Mouse (Mus musculus): Measurements from ENCODE around the gene Cd177. TPM values are rescaled to one million over a fixed set of nuclear protein-coding genes. Genes with fewer than 3 reads are reported as not detected.
"Not testable (repeated sequence)": the region's sequence is repeated elsewhere in the genome, so short reads cannot be mapped to it uniquely, and the experiment has no call there.

Gene Cd177
- polyA plus RNA-seq, 1 experiment from 2014 or later: not detected

DNA sequence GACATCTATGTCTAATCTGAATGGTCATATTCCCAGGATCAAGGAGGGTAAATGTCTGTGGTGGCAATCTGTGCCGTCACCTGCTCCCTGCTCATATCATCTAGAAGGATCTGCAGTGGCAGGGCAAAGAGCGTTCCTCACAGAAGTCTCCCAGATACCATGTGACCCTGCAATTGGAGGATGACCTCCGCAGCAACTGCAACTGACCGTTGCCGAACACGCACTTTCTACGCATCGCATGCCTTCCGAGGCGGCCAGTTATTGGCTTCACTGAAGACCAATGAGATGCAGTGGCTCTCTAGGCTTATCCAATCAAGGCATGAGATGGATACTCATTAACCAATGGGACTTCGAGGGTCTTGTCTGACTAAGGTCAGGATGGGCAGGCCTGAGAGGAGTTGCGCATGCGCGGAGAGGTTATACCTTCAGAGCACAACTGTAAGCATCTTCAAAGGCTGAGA lies 51.2 kb downstream of the Cd177 start, which contains the start of gene BC049730:
TSS of gene BC049730 (plus strand) at position 411 of the 461 bp plus-strand sequence.
- no peaks in the 10 kb centered on the region for H3K4me1 ChIP-seq (replicated peaks; ENCODE audit: control insufficient read depth, insufficient read depth, low read length)
- no peak within 1 kb of the TSS for H3K4me2 ChIP-seq (replicated peaks; ENCODE audit: low read depth, low read length)
- H3K36me3 ChIP-seq (ENCODE audit: control insufficient read depth, insufficient read depth, low read length): no peaks in the 10 kb centered on the region
- no peaks in the 10 kb centered on the region for H3K27me3 ChIP-seq (ENCODE audit: control insufficient read depth, insufficient read depth, low read length)
- ATAC-seq (ENCODE audit: low FRiP score): no peak
- DNase-seq (ENCODE audit: low spot score): no peak
- 95% methylated on average over 14 of the region's 14 CpGs for WGBS
- no peaks in the 10 kb centered on the region for H3K9me3 ChIP-seq (ENCODE audit: control insufficient read depth, low read length)
- no peak within 1 kb of the TSS for H3K4me3 ChIP-seq (ENCODE audit: low read depth, low read length)
- H3K9ac ChIP-seq (ENCODE audit: low read depth, low read length): no peak within 1 kb of the TSS
- no peak within 1 kb of the TSS for H3K27ac ChIP-seq (ENCODE audit: low read depth, low read length)

DNA sequence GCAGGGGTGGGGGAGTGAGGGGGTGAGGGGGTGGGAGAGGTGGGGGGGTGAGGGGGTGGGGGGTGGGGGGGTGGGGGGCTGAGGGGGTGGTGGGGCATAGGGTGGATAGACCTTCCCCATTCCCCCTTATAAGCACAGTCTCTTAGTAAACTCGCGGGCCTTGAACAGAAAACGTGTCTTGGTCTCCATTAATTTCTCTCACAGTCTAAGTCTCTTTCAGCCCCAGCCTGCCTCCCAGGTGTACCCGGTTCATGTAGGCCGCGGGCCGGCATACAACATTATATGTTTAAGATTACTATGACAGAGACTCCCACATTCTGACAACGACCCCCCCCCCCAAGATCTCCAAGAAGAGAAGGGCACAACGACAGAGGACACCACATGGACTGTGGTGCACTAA lies 57.3 kb downstream of the Cd177 start:
- ATAC-seq (ENCODE audit: low FRiP score); H3K27me3 ChIP-seq (ENCODE audit: control insufficient read depth, insufficient read depth, low read length); H3K4me1 ChIP-seq (replicated peaks; ENCODE audit: control insufficient read depth, insufficient read depth, low read length); H3K36me3 ChIP-seq (ENCODE audit: control insufficient read depth, insufficient read depth, low read length); H3K4me2 ChIP-seq (replicated peaks; ENCODE audit: low read depth, low read length); DNase-seq (ENCODE audit: low spot score); H3K9me3 ChIP-seq (ENCODE audit: control insufficient read depth, low read length); H3K9ac ChIP-seq (ENCODE audit: low read depth, low read length); H3K4me3 ChIP-seq (ENCODE audit: low read depth, low read length); H3K27ac ChIP-seq (ENCODE audit: low read depth, low read length): not testable (repeated sequence)
- 77% methylated on average over 9 of the region's 9 CpGs for WGBS

DNA sequence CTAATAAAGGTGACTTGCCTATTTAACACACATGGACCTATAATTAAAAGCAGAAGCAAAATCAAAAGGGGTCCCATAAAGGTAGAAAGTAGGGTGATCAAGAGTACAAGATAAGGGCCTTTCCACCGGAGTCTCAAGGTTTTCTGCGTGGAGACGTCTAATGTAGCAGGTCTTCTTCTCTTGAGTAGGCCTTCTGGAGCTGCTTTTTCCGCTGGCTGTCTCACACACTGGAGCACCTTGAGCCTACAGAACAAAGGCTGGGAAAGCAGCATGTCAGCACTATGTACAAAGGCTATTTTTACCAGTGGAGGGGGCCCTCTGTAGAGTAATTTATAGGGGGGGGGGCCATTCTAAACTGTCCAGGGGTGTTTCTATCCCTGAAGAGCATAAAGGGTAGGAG lies 62.2 kb downstream of the Cd177 start:
- H3K4me2 ChIP-seq (replicated peaks; ENCODE audit: low read depth, low read length): not testable (repeated sequence)

More for the DNA sequence above, 62.2 kb downstream of the Cd177 start:
- not testable (repeated sequence) for H3K4me1 ChIP-seq (replicated peaks; ENCODE audit: control insufficient read depth, insufficient read depth, low read length); H3K36me3 ChIP-seq (ENCODE audit: control insufficient read depth, insufficient read depth, low read length); H3K27me3 ChIP-seq (ENCODE audit: control insufficient read depth, insufficient read depth, low read length); H3K9ac ChIP-seq (ENCODE audit: low read depth, low read length); ATAC-seq (ENCODE audit: low FRiP score); H3K4me3 ChIP-seq (ENCODE audit: low read depth, low read length); DNase-seq (ENCODE audit: low spot score); H3K9me3 ChIP-seq (ENCODE audit: control insufficient read depth, low read length); H3K27ac ChIP-seq (ENCODE audit: low read depth, low read length)
- WGBS: 95% methylated on average over 4 of the region's 4 CpGs

Other genes starting within 250 kb of the Cd177 start
- 0.59 and 0.90 TPM in 2 replicates for gene AC161166.1, start 247.9 kb downstream of the Cd177 start, polyA plus RNA-seq (2014; fragmentation: Nextera tagmentation; extraction: Ambion mirVana)
- 12.8 and 14.2 TPM in 2 replicates for gene Irgq, start 229.6 kb downstream of the Cd177 start, polyA plus RNA-seq (2014; fragmentation: Nextera tagmentation; extraction: Ambion mirVana)
- 0.28 TPM in 1 of 2 replicates, not detected in the other for gene Pinlyp, start 214.2 kb downstream of the Cd177 start, polyA plus RNA-seq (2014; fragmentation: Nextera tagmentation; extraction: Ambion mirVana)
- gene Xrcc1, start 214.0 kb downstream of the Cd177 start, polyA plus RNA-seq (2014; fragmentation: Nextera tagmentation; extraction: Ambion mirVana): 78.0 and 94.5 TPM in 2 replicates
- 19.8 and 20.6 TPM in 2 replicates for gene Ethe1, start 172.8 kb downstream of the Cd177 start, polyA plus RNA-seq (2014; fragmentation: Nextera tagmentation; extraction: Ambion mirVana)
- gene Zfp575, start 172.7 kb downstream of the Cd177 start, polyA plus RNA-seq (2014; fragmentation: Nextera tagmentation; extraction: Ambion mirVana): 0.93 and 1.2 TPM in 2 replicates
- gene Phldb3, start 149.5 kb downstream of the Cd177 start, polyA plus RNA-seq (2014; fragmentation: Nextera tagmentation; extraction: Ambion mirVana): 0.09 TPM in 1 of 2 replicates, not detected in the other
- gene Lypd3, start 123.8 kb downstream of the Cd177 start, polyA plus RNA-seq (2014; fragmentation: Nextera tagmentation; extraction: Ambion mirVana): 0.73 and 1.6 TPM in 2 replicates
- not detected in 2 replicates for gene Tex101, start 83.6 kb downstream of the Cd177 start, polyA plus RNA-seq (2014; fragmentation: Nextera tagmentation; extraction: Ambion mirVana)
- not detected in 2 replicates for gene BC049730, start 51.1 kb downstream of the Cd177 start, polyA plus RNA-seq (2014; fragmentation: Nextera tagmentation; extraction: Ambion mirVana)
- not detected in 2 replicates for gene Gm4763, start 33.4 kb downstream of the Cd177 start, polyA plus RNA-seq (2014; fragmentation: Nextera tagmentation; extraction: Ambion mirVana)
- gene Ceacam10, start 16.9 kb upstream of the Cd177 start, polyA plus RNA-seq (2014; fragmentation: Nextera tagmentation; extraction: Ambion mirVana): not detected in 2 replicates
- 20.9 and 23.6 TPM in 2 replicates for gene Gm9844, start 101.9 kb upstream of the Cd177 start, polyA plus RNA-seq (2014; fragmentation: Nextera tagmentation; extraction: Ambion mirVana)
- not detected in 2 replicates for gene Lypd4, start 109.6 kb upstream of the Cd177 start, polyA plus RNA-seq (2014; fragmentation: Nextera tagmentation; extraction: Ambion mirVana)
- gene Dmrtc2, start 109.7 kb upstream of the Cd177 start, polyA plus RNA-seq (2014; fragmentation: Nextera tagmentation; extraction: Ambion mirVana): 0.14 TPM in 1 of 2 replicates, not detected in the other
- gene Rps19, start 124.1 kb upstream of the Cd177 start, polyA plus RNA-seq (2014; fragmentation: Nextera tagmentation; extraction: Ambion mirVana): 1,792 and 1,821 TPM in 2 replicates
- 0.39 TPM in 1 of 2 replicates, not detected in the other for gene Cd79a, start 137.1 kb upstream of the Cd177 start, polyA plus RNA-seq (2014; fragmentation: Nextera tagmentation; extraction: Ambion mirVana)
- gene Arhgef1, start 142.6 kb upstream of the Cd177 start, polyA plus RNA-seq (2014; fragmentation: Nextera tagmentation; extraction: Ambion mirVana): 43.0 and 46.4 TPM in 2 replicates
- gene Gm4881, start 184.2 kb upstream of the Cd177 start, polyA plus RNA-seq (2014; fragmentation: Nextera tagmentation; extraction: Ambion mirVana): 4.7 and 6.1 TPM in 2 replicates
- 122 and 129 TPM in 2 replicates for gene Rabac1, start 212.4 kb upstream of the Cd177 start, polyA plus RNA-seq (2014; fragmentation: Nextera tagmentation; extraction: Ambion mirVana)
- 40.1 and 48.8 TPM in 2 replicates for gene Atp1a3, start 245.6 kb upstream of the Cd177 start, polyA plus RNA-seq (2014; fragmentation: Nextera tagmentation; extraction: Ambion mirVana)

All from hindbrain, embryonic 11.5 days (tissue).